Comparison of ENCODE assay signal across 8 mouse cellular contexts in the genomic region with DNA sequence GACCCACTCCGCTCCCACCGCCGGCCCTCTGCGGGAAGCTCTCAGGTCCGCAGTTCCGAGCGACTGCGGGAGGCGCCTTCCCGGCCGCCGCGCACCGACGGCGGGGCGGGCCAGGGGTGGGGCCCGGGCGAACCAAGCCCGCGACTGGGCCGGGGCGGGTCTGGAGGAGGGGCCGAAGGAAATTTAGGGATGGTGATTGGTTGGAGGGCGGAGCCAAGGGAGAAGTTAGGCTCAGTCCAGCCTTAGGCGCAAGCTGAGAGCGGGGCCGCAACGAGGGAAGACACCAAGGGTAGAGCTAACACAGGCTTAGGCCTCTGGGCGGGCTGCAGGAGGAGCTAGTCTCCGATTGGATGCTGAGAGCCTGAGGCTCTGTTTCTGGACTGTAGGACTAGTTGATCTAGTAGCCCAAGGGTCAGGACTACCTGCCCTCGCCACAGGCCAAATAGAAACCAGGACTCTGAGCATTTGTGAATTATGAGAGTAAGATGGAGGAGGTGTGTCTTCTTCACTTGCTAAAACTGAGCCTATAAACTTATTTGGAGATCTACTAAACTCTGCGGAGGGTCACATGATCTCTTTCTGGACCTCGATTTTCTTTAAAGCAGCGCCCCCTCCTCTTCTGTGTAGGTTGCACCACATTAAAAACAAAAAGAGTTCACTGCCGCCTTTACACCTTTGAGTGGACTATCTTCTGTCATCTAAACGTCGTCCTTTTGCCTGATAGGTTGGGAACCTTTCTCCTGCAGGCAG. TPM values are rescaled to one million over a fixed set of nuclear protein-coding genes. Genes with fewer than 3 reads are reported as not detected.
DNase-seq lines count a peak whose midpoint lies in the region; TF ChIP-seq lines count a peak whose summit lies in the region.

A gene (minus strand): TSS at position 89 of the 750 bp plus-strand sequence.

- peak within 1 kb of the TSS; percentile 62 for H3K4me3 ChIP-seq in cortical plate, adult 2 months (ENCODE audit: insufficient read depth, low read length)
- H3K4me3 ChIP-seq in megakaryocyte, embryonic 14.5 days (replicated peaks), result peak within 1 kb of the TSS; percentile 99

- TF ChIP-seq CTCF in cortical plate, adult 2 months (IDR thresholded peaks at IDR 0.05; ENCODE audit: extremely low read depth, insufficient read depth, low read length), result no peak

- TF ChIP-seq POLR2A in cortical plate, adult 2 months (IDR thresholded peaks at IDR 0.05; ENCODE audit: extremely low read depth, insufficient read depth, low read length), result peak; percentile 93

- DNase-seq in ZHBTc4 (ENCODE audit: low read depth, low spot score), result peak; percentile 99
- peak; percentile 94 to 96 for DNase-seq in gastrocnemius, adult 8-10 months (ENCODE audit: low spot score in 2 of 2)
- peak; percentile 87 for DNase-seq in hindlimb bud, embryonic 11.5 days (ENCODE audit: extremely low spot score, low read depth, low spot score)
- peak; percentile 81 to 93 for DNase-seq in left cerebral cortex, adult 8-10 months (ENCODE audit: low spot score in 2 of 2)
- peak; percentile 87 for DNase-seq in right cerebral cortex, postnatal 14 days
- DNase-seq in urinary bladder, postnatal 36 days (ENCODE audit: low spot score in 2 of 2), result peak; percentile 97

- H3K27me3 ChIP-seq in megakaryocyte, embryonic 14.5 days (replicated peaks), result peaks cover 11% of the 10 kb centered on the region

- peaks cover 24% of the 10 kb centered on the region for H3K36me3 ChIP-seq in megakaryocyte, embryonic 14.5 days (replicated peaks; ENCODE audit: low read length)

- H3K9me3 ChIP-seq in megakaryocyte, embryonic 14.5 days, result no peaks in the 10 kb centered on the region

- H3K4me1 ChIP-seq in cortical plate, adult 2 months (ENCODE audit: control insufficient read depth, insufficient read depth, low read length), result peaks cover 4% of the 10 kb centered on the region
- peaks cover 61% of the 10 kb centered on the region for H3K4me1 ChIP-seq in megakaryocyte, embryonic 14.5 days

- H3K27ac ChIP-seq in cortical plate, adult 2 months (ENCODE audit: insufficient read depth, low read length), result peak within 1 kb of the TSS; percentile 48

RNA-seq across cellular contexts. Expression of the gene that starts here (rescaled TPM):
- 283 and 286 TPM in 2 replicates for polyA plus RNA-seq in cortical plate, adult 2 months (2012; rRNA removed)
- total RNA-seq in gastrocnemius, adult 8-10 months (2022), result 10 to 100 TPM; 62.4 to 78.5 (median 71.2) TPM
- 100 to 1,000 TPM; 239 to 252 (median 247) TPM for total RNA-seq in left cerebral cortex, adult 8-10 months (2022)
- 1,319 and 1,886 TPM in 2 replicates for polyA plus RNA-seq in megakaryocyte, embryonic 14.5 days (2012; ENCODE audit: insufficient read depth, low replicate concordance)

Comparison
In these comparisons a context has a peak if more than half of its experiments do, and no peak if none do; other contexts are left out.
1. Peak in every context shown above with its lines: DNase-seq, H3K4me3 ChIP-seq and H3K27ac ChIP-seq.